Mouse (Mus musculus) spleen, adult 2 months (tissue): ENCODE data around the gene Slc25a22. TPM values are rescaled to one million over a fixed set of nuclear protein-coding genes. Genes with fewer than 3 reads are reported as not detected.

Experiments
- DNase-seq, 2 experiments: peaks; one replicate each; pipeline versions ENCODE4 v3.0.0 to v3.0.0-alpha.2; 2012 to 2021; ENCODE audit warnings: low spot score in 2 of 2, low read depth in 1 of 2
- H3K27ac ChIP-seq: fragments of 200-500 bp; 2 replicates; pipeline ENCODE4 v1.5.1; 2012; ENCODE audit warnings: low read length, inconsistent platforms; ENCODE audit not compliant: insufficient read depth
- H3K27me3 ChIP-seq: fragments of 200-500 bp; 2 replicates; pipeline ENCODE4 v1.6.1; 2012; ENCODE audit warnings: mild to moderate bottlenecking, moderate library complexity, low read length, inconsistent platforms; ENCODE audit not compliant: control insufficient read depth, insufficient read depth
- H3K36me3 ChIP-seq: fragments of 200-500 bp; 2 replicates; pipeline ENCODE4 v1.6.1; 2012; ENCODE audit warnings: mild to moderate bottlenecking, low read length, inconsistent platforms; ENCODE audit not compliant: control insufficient read depth, insufficient read depth
- H3K4me1 ChIP-seq: fragments of 200-500 bp; 2 replicates; pipeline ENCODE4 v1.6.1; 2011; ENCODE audit warnings: inconsistent platforms; ENCODE audit not compliant: control insufficient read depth, insufficient read depth, insufficient read length
- H3K4me3 ChIP-seq: fragments of 200-500 bp; 2 replicates; pipeline ENCODE4 v1.5.1; 2011; ENCODE audit warnings: mild to moderate bottlenecking, inconsistent platforms; ENCODE audit not compliant: insufficient read depth, insufficient read length; ENCODE audit errors: extremely low read depth
- CTCF ChIP-seq: fragments of 200-500 bp; IDR thresholded peaks from 2 replicates; pipeline ENCODE4 v1.5.1; 2011; ENCODE audit warnings: mild to moderate bottlenecking, inconsistent platforms; ENCODE audit not compliant: insufficient read depth, insufficient read length, insufficient replicate concordance; ENCODE audit errors: extremely low read depth
- POLR2A ChIP-seq: fragments of 200-500 bp; IDR thresholded peaks from 2 replicates; pipeline ENCODE4 v1.6.1; 2011; ENCODE audit warnings: low read depth, low read length, inconsistent platforms
- WGBS: fragments of 180-500 bp; shearing (Covaris S2); methylation state at CpG from one replicate; pipeline ENCODE4 v1.1.7; 2018; 5-methylcytosine and 5-hydroxymethylcytosine counted together
- polyA plus RNA-seq: library from polyadenylated mRNA; depleted of rRNA; stranded (reverse); fragments of >200 nt; gene quantifications from 2 replicates; pipeline ENCODE4 v1.2.3, GENCODE M21; 2012; rRNA removed

Slc25a22 gene
- polyA plus RNA-seq, 1 experiment, result 66.2 TPM

DNA sequence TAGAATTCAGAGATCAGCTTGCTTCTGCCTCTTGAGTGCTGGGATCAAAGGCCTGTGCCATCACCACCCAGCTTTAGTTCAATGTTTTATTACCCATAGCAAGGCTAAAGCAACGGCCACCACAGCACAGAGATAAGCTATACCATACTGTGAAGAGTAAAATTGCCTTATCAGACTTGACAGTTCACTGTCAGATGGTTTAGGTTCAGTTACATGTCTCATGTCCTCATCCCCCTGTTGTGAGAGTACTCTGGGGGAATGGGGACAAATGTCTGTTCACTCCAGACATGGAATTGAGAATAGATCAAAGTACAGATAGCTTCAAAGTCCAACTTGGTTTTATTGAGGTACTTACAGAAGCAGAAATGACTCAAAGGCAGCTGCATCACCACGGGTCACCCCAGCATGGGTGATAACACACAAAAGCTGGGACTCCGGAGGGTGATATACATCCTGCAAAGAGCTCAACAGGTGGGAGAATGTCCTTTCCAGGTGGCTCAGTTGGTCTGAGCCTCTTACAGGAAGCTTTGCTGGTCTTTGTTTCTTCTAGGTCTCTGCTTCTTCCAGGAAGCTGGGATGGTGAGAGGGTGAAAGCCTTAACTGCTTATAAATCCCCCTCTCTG lies 49.1 kb downstream of the Slc25a22 start:
- Histone ChIP-seq H3K36me3 (no peaks in the 10 kb centered on the region), H3K27me3 (no peaks in the 10 kb centered on the region), H3K4me3 (no peak overlapping the region), H3K4me1 (peaks cover 4% of the 10 kb centered on the region; the same call in 1 of the 2 replicates), H3K27ac (no peak overlapping the region)
- 71% methylated on average over 3 of the region's 3 CpGs for WGBS
- no peak for DNase-seq
- TF ChIP-seq POLR2A, result no peak
- no peak for TF ChIP-seq CTCF

DNA sequence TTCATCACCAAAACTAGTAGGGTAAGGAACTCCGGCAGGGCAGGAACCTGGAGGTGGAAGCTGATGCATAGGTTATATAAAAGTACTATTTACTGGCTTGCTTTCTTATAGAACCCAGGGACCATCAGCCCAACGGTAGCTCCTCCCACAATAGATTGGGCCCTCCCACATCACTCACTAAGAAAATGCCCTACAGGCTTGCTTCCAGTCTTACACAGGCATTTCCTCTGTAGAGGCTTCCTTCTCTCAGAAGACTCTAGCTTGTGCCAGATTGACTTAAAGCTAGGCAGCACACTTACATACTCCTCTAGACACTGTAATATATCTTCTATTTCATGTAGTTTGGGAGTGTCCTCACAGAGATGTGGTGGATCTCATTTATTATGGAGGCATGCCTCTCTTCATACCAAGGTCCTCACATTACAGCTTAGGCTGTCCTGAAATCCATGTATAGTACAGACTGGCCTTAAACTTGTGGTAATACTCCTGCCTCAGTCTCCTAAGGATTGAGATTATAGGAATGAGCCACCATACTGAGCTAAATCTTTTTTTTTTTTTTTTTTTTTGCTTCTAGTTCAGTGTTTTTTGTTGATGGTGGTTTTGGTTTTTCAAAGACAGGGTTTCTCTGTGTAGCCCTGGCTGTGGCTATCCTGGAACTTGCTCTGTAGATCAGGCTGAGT lies 49.7 kb downstream of the Slc25a22 start:
- H3K27ac ChIP-seq, result no peak overlapping the region
- no peaks in the 10 kb centered on the region for H3K36me3 ChIP-seq
- WGBS, result 30% methylated on average over 2 of the region's 2 CpGs
- no peaks in the 10 kb centered on the region for H3K27me3 ChIP-seq
- DNase-seq, result no peak
- peaks cover 4% of the 10 kb centered on the region; the same call in 1 of the 2 replicates for H3K4me1 ChIP-seq
- TF ChIP-seq POLR2A (no peak), CTCF (no peak)
- no peak overlapping the region for H3K4me3 ChIP-seq

GRCm38 (mm10) chr7:141381068-141381835 lies 56.4 kb downstream of the Slc25a22 start:
- TF ChIP-seq POLR2A (no peak), CTCF (no peak)
- 66% methylated on average over 4 of the region's 4 CpGs for WGBS
- Histone ChIP-seq H3K27ac (no peak overlapping the region), H3K4me1 (no peaks in the 10 kb centered on the region), H3K4me3 (no peak overlapping the region), H3K36me3 (no peaks in the 10 kb centered on the region), H3K27me3 (no peaks in the 10 kb centered on the region)
- DNase-seq, result no peak

Other genes with a start within 250 kb of the Slc25a22 start
- 29.0 and 33.2 TPM in 2 replicates for gene Hras, start 243.9 kb downstream of the Slc25a22 start, polyA plus RNA-seq
- gene Lrrc56, start 243.7 kb downstream of the Slc25a22 start, polyA plus RNA-seq, result 5.2 and 5.5 TPM in 2 replicates
- 6.8 and 7.4 TPM in 2 replicates for gene Lmntd2, start 223.8 kb downstream of the Slc25a22 start, polyA plus RNA-seq
- gene Rassf7, start 222.0 kb downstream of the Slc25a22 start, polyA plus RNA-seq, result 13.0 and 18.4 TPM in 2 replicates
- gene Phrf1, start 209.1 kb downstream of the Slc25a22 start, polyA plus RNA-seq, result 29.3 and 31.4 TPM in 2 replicates
- 105 and 160 TPM in 2 replicates for gene Irf7, start 171.4 kb downstream of the Slc25a22 start, polyA plus RNA-seq
- 0.14 and 0.15 TPM in 2 replicates for gene Cdhr5, start 161.1 kb downstream of the Slc25a22 start, polyA plus RNA-seq
- gene Sct, start 158.8 kb downstream of the Slc25a22 start, polyA plus RNA-seq, result 1.6 and 4.5 TPM in 2 replicates
- 0.09 and 0.22 TPM in 2 replicates for gene Drd4, start 145.9 kb downstream of the Slc25a22 start, polyA plus RNA-seq
- gene Deaf1, start 110.2 kb downstream of the Slc25a22 start, polyA plus RNA-seq, result 15.3 and 15.9 TPM in 2 replicates
- gene Tmem80, start 110.2 kb downstream of the Slc25a22 start, polyA plus RNA-seq, result 32.4 and 37.0 TPM in 2 replicates
- gene Eps8l2, start 99.0 kb downstream of the Slc25a22 start, polyA plus RNA-seq, result 2.5 TPM in 2 replicates
- gene Taldo1, start 45.7 kb downstream of the Slc25a22 start, polyA plus RNA-seq, result 155 and 184 TPM in 2 replicates
- gene Gatd1, start 23.8 kb downstream of the Slc25a22 start, polyA plus RNA-seq, result 56.7 and 72.5 TPM in 2 replicates
- 0.08 and 0.11 TPM in 2 replicates for gene Cend1, start 8.4 kb downstream of the Slc25a22 start, polyA plus RNA-seq
- 20.4 and 31.0 TPM in 2 replicates for gene Pidd1, start 6.1 kb upstream of the Slc25a22 start, polyA plus RNA-seq
- gene Rplp2, start 9.5 kb upstream of the Slc25a22 start, polyA plus RNA-seq, result 645 and 662 TPM in 2 replicates
- gene Pnpla2, start 17.3 kb upstream of the Slc25a22 start, polyA plus RNA-seq, result 87.3 and 106 TPM in 2 replicates
- gene Cracr2b, start 23.2 kb upstream of the Slc25a22 start, polyA plus RNA-seq, result 14.4 and 17.7 TPM in 2 replicates
- gene Cd151, start 29.5 kb upstream of the Slc25a22 start, polyA plus RNA-seq, result 89.5 and 114 TPM in 2 replicates
- gene Polr2l, start 37.2 kb upstream of the Slc25a22 start, polyA plus RNA-seq, result 20.5 and 23.5 TPM in 2 replicates
- gene Tspan4, start 37.3 kb upstream of the Slc25a22 start, polyA plus RNA-seq, result 97.6 and 109 TPM in 2 replicates
- 13.8 and 14.6 TPM in 2 replicates for gene Chid1, start 102.0 kb upstream of the Slc25a22 start, polyA plus RNA-seq
- 26.3 and 28.9 TPM in 2 replicates for gene Ap2a2, start 124.3 kb upstream of the Slc25a22 start, polyA plus RNA-seq
- gene Muc6, start 217.4 kb upstream of the Slc25a22 start, polyA plus RNA-seq, result 0.06 and 0.08 TPM in 2 replicates